Mouse (Mus musculus) heart, postnatal 0 days (tissue): ENCODE results near the gene Ptprm. TPM values are rescaled to one million over a fixed set of nuclear protein-coding genes. Genes with fewer than 3 reads are reported as not detected.

Experiments
- ATAC-seq: fragments of 200-750 bp; cut with Nextera tagmentation; 2 replicates; pipeline ENCODE4 v1.8.0; 2017; ENCODE audit warnings: low read depth, moderate number of reproducible peaks, moderate library complexity; ENCODE audit not compliant: insufficient read depth
- DNase-seq: peaks from one replicate; pipeline ENCODE4 v3.0.0-alpha.2; 2016; ENCODE audit warnings: low spot score
- H3K27ac ChIP-seq: fragments of 300-500 bp; sonication (generic); 2 replicates; pipeline ENCODE4 v1.5.1; 2014; ENCODE audit warnings: low read depth, mild to moderate bottlenecking
- H3K27me3 ChIP-seq: fragments of 300-500 bp; sonication (generic); 2 replicates; pipeline ENCODE4 v1.6.1; 2014; ENCODE audit warnings: low read length, mixed read lengths; ENCODE audit not compliant: control insufficient read depth, insufficient read depth
- H3K36me3 ChIP-seq: fragments of 300-500 bp; sonication (generic); replicated peaks from 2 replicates; pipeline ENCODE4 v1.6.1; 2014; ENCODE audit warnings: low read length, mixed read lengths; ENCODE audit not compliant: control insufficient read depth, insufficient read depth
- H3K4me1 ChIP-seq: fragments of 300-500 bp; sonication (generic); 2 replicates; pipeline ENCODE4 v1.6.1; 2014; ENCODE audit warnings: antibody characterized with exemption; ENCODE audit not compliant: control insufficient read depth, insufficient read depth
- H3K4me2 ChIP-seq: fragments of 300-500 bp; sonication (generic); 2 replicates; pipeline ENCODE4 v1.6.1; 2014; ENCODE audit warnings: low read depth, mild to moderate bottlenecking, low read length, moderate library complexity
- H3K4me3 ChIP-seq: fragments of 300-500 bp; sonication (generic); 2 replicates; pipeline ENCODE4 v1.5.1; 2014; ENCODE audit warnings: low read depth, low read length
- H3K9ac ChIP-seq: fragments of 300-500 bp; sonication (generic); replicated peaks from 2 replicates; pipeline ENCODE4 v1.6.1; 2014; ENCODE audit warnings: low read depth, low read length, mixed read lengths
- H3K9me3 ChIP-seq: fragments of 300-500 bp; sonication (generic); replicated peaks from 2 replicates; pipeline ENCODE4 v1.6.1; 2016; ENCODE audit warnings: low read length; ENCODE audit not compliant: control insufficient read depth
- CTCF ChIP-seq: IDR thresholded peaks from 2 replicates; pipeline ENCODE4 v1.5.1; 2016; ENCODE audit warnings: antibody characterized with exemption, control low read depth, low read depth
- EP300 ChIP-seq: IDR thresholded peaks from 2 replicates; pipeline ENCODE4 v1.6.1; 2016; ENCODE audit warnings: antibody characterized with exemption, low read depth
- WGBS: fragments of 180-500 bp; shearing (Covaris S2); extraction: QIAGEN DNeasy Blood & Tissue Kit; methylation state at CpG from one replicate; pipeline ENCODE4 v1.1.7; 2014; 5-methylcytosine and 5-hydroxymethylcytosine counted together
- polyA plus RNA-seq: library from polyadenylated mRNA; unstranded; fragments of >200 nt; fragmentation: Nextera tagmentation; extraction: Ambion mirVana; gene quantifications from 2 replicates; pipeline ENCODE4 v1.2.1, GENCODE M21; 2015
- total RNA-seq: library from RNA; depleted of rRNA; stranded (reverse); fragments of >200 nt; gene quantifications from 2 replicates; pipeline ENCODE4 v1.2.3, GENCODE M21; 2014; ENCODE audit warnings: low replicate concordance

The Ptprm gene
- total and polyA plus RNA-seq, 2 experiments from 2014 or later, result 11.9 to 48.0 TPM

DNA sequence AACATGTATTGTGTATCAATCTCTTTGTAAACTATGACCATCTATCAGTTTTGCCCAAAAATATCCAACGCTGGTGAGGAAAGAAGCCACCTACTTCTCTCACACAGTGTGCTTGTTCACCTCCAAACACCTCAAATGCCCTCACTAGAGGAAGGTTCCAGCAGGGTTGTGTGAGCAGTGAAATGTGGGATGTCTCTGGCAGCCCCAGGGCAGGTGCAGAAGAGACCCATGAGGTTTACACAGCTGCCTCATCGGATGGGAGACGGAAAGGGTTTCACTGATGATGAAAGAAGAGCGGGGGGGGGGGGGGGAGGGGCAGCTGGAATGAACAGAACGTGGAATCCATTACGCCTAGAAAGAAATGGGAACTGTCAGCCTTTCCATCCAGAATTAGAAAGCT, 98.1 kb downstream of the Ptprm start:
- Histone ChIP-seq H3K36me3 (no peaks in the 10 kb centered on the region), H3K9ac (no peak overlapping the region), H3K4me1 (no peaks in the 10 kb centered on the region), H3K27ac (no peak overlapping the region), H3K27me3 (no peaks in the 10 kb centered on the region), H3K9me3 (no peaks in the 10 kb centered on the region), H3K4me3 (no peak overlapping the region), H3K4me2 (no peak overlapping the region)
- no peak for DNase-seq
- TF ChIP-seq CTCF (no peak), EP300 (no peak)
- no peak for ATAC-seq
- 84% methylated on average over 5 of the region's 6 CpGs for WGBS

DNA sequence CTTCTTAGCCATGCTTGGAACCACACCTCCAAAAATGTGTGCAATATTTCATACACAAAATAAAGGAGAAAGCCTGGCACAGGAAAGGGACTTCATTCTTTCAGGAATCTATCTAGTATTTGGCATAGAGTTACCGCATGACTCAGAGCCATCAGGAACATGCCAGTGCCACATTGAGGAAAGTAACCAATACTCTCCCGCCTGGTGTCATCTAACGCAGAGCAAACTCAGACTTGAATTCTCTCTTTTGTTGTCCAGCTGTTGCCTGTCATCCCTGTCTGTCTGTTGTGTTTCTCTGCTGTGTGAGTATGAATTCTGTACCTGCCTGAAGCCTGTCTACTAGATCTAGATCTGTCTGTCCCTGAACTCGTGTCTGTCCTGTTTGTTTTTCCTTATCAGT, 100.8 kb downstream of the Ptprm start:
- TF ChIP-seq CTCF (no peak), EP300 (no peak)
- no peak overlapping the region for H3K9ac ChIP-seq
- H3K4me2 ChIP-seq, result no peak overlapping the region
- no peaks in the 10 kb centered on the region for H3K9me3 ChIP-seq
- ATAC-seq (no peak), DNase-seq (no peak)
- 64% methylated on average over 4 of the region's 4 CpGs for WGBS
- H3K4me3 ChIP-seq, result no peak overlapping the region
- H3K36me3 ChIP-seq, result no peaks in the 10 kb centered on the region
- no peaks in the 10 kb centered on the region for H3K4me1 ChIP-seq
- H3K27me3 ChIP-seq, result no peaks in the 10 kb centered on the region
- no peak overlapping the region for H3K27ac ChIP-seq

DNA sequence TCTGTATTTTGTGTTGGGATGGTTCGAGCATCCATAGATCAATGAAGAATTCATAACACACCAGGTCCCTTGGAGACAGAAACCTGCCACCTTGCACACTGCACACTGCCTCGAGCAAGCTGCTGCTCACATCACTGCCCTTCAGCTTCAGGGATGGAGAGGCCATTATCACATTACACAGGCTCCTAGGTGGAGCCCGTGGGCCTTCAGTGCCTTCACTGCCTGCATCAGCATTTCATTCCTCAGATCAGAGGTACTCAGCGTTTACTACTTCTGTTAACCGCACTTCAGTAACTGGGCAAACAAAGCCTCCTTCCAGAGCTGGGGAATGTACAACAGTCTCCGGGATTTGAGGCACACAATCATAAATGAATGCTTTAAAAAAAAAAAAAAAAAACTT, 101.3 kb downstream of the Ptprm start:
- Histone ChIP-seq H3K36me3 (no peaks in the 10 kb centered on the region), H3K4me1 (no peaks in the 10 kb centered on the region), H3K4me2 (no peak overlapping the region), H3K9me3 (no peaks in the 10 kb centered on the region), H3K27me3 (no peaks in the 10 kb centered on the region), H3K9ac (no peak overlapping the region), H3K4me3 (no peak overlapping the region), H3K27ac (no peak overlapping the region)
- 71% methylated on average over 6 of the region's 6 CpGs for WGBS
- no peak for ATAC-seq
- TF ChIP-seq CTCF, result no peak
- no peak for DNase-seq

DNA sequence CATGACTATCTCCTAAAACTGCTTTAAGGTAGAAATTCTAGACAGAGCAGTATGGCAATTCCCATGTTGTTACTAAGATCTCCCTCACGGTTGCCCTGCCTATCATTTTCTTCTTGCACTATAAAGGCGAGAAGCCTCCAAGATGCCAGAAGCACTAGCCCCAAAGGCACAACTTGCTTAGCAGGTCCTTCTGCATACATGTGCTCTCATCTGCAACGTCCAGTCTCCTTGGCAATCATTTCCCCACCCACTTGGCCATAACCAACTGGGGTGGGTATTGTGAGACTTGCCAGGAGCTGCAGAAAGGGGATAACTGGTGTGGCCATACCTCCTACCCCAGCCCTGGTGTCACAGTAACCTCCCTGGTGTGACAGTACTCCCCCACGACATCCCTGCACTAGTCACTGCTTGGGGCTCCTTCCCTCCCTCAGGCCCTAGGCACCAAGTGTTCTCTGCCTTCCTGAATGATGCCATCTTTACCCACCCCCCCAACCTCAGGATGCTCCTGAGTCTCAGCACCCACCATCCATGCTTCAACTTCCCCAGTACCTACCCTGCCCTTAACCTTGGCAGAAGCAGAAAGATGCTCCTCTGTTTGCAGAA, 108.9 kb downstream of the Ptprm start:
- no peak for DNase-seq
- TF ChIP-seq EP300, result no peak
- TF ChIP-seq CTCF, result no peak
- Histone ChIP-seq H3K4me3 (no peak overlapping the region), H3K27me3 (no peaks in the 10 kb centered on the region), H3K4me1 (no peaks in the 10 kb centered on the region), H3K4me2 (no peak overlapping the region), H3K27ac (no peak overlapping the region), H3K9me3 (no peaks in the 10 kb centered on the region), H3K36me3 (no peaks in the 10 kb centered on the region), H3K9ac (no peak overlapping the region)
- WGBS, result 82% methylated on average over 4 of the region's 4 CpGs
- no peak for ATAC-seq

DNA sequence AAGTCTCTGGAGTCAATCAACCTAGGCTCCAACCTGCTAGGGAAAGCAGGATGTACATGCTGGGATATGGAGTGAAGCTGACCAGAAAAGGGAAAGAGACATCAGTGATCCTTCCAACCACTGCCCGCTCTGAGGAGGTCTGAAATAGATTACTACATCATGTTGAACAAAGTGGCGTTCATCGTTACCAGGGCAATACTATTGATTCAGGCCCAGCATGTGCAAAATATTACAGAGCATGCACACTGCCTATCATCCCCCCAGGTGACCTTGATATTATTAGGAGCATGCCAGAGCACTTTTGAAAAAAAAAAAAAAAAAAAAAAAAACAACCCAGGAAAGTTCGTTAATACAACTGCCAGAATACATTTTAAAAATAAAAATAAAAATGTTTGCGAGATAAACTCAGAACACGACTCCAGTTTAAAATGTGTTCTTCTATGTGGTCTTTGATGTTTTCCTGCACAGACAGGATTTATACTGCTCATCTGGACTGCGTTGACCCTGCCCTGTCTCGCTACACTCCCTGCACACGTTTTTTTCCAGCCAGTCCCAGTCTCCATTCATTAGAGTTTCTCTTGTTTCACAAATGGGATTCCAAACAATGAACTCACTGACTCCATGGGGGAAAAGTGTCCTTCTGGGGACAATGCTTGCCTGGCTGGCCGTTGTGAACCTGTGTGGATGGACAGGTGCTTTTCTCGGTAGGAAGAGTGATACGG, 111.3 kb downstream of the Ptprm start:
- H3K4me1 ChIP-seq, result no peaks in the 10 kb centered on the region
- H3K4me2 ChIP-seq, result no peak overlapping the region
- DNase-seq (no peak), ATAC-seq (no peak)
- no peak for TF ChIP-seq CTCF
- no peak for TF ChIP-seq EP300
- WGBS, result 79% methylated on average over 12 of the region's 12 CpGs
- H3K27ac ChIP-seq, result no peak overlapping the region
- no peak overlapping the region for H3K9ac ChIP-seq
- no peaks in the 10 kb centered on the region for H3K9me3 ChIP-seq
- H3K4me3 ChIP-seq, result no peak overlapping the region
- no peaks in the 10 kb centered on the region for H3K27me3 ChIP-seq
- no peaks in the 10 kb centered on the region for H3K36me3 ChIP-seq
